Mouse (Mus musculus): ENCODE data around the gene Ccdc174.

DNA sequence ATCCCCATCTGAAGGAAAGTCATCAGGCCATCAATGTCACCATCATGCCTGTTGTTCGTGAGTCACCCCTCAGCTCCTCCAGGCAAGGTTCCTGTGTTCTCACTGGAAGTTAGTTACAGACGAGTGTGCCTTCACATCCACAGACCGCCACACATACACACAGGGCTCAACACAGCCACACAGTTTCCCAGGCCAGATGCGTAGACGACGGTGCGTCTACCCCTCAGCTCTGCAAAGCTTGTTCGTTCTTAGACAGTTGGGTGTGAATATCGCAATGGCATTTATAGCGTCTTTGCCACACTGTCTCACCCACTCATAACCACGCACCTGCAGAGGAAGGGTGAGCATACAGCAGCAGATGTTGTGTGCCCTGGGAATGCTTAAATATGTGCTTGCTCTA is 12.3 kb upstream of the Ccdc174 start:
- TF ChIP-seq CTCF (IDR thresholded peaks at IDR 0.05; ENCODE audit: low read depth): no peak
- TF ChIP-seq EP300 (IDR thresholded peaks at IDR 0.05; ENCODE audit: low read depth): no peak

All from liver, embryonic 14.5 days (tissue).